Mouse (Mus musculus) regulatory T cell (primary cell): ENCODE measurements around the gene Sema4f.

Experiments
- in situ Hi-C: fragments of 300-600 bp; cut with MboI, MseI; formaldehyde crosslinking; loops from one replicate; pipeline ENCODE4 v1.15.1; 2025; ENCODE audit warnings: high pct_unique_total_duplicates

The Sema4f gene

DNA sequence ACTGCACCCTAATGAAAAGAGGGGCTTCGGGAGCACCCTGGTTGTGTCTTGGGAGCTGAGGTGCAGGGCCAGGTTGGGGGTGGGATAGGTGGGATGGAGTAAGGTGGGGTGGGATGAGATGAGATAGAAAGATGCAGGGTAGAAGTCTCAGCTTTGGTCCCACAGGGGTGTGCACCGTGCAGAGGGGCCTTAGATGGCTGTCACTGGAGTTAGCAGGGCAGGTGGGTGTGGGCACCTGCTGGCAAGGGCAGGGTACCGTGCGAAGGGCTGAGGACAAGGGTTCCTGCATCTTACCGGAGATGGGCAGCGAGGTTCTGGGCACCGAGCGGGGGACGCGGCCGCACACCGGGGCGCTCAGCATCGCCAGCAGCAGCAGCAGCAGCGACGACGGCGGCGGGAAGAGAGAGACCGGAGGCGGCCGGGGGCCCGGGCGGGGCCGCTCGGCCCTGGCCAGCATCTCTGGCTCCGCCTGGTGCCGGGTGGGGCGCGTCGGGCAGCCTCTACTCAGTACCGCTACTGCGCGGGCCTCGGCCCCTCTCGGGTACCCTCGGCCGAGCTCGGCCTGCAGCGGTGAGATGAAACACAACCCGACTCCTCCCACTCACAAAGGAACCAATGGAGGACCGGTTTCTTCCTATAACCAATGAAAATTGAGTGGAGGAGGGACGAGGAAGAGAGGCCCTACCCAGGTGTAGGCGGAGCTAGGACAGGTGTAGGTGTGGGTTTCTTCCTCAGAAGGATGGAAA is at the start of gene Sema4f:
TSS of gene Sema4f (minus strand) at position 603 of the 746 bp plus-strand sequence.
- in situ Hi-C loops: no loop called here

DNA sequence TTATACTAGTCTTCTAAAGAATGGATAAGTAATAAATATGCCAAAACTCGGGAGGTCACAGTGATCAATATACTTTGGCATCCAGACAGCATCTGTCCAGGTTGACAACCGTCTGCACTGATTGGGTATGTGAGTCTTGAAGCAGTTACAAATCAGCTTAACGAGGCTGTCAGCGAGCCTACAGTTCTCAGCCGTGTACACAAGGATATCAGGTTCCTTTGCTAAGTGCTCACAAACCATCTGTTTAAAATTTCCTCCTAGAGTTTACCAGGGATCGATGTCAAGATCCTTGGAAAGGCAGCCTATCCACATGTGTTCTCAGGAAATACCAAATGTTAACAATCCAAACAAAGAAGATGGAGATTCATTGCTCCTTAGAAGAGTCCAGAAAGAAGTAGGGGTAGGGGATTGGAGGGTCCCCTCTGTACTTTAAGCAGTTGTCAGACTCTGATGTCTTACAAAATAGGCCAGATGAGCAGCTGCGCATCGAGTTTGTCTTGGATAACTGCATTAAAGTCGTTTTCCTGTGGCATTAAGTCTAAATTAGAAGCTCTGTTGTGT is 47.9 kb upstream of the Sema4f start:
- in situ Hi-C loops: no loop called here

DNA sequence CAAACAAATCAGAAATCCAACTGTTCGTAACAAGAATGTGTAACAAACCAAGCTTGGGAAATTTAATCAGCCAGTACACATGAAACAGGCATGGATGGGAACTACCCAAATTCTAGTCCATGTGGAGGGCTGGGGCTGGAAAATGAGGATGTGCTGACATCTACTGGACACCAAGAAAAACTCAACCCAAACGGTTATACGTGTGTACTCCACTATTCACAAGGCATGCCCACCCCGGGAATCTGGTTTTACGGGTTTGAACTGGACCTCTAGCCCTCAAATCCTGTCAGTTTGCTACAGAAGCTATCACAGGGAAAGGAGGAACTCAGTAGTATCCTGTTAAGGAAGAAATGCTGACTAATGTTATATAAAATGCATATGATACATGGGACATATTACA is 31.5 kb upstream of the Sema4f start:
- in situ Hi-C loops: no loop called here

DNA sequence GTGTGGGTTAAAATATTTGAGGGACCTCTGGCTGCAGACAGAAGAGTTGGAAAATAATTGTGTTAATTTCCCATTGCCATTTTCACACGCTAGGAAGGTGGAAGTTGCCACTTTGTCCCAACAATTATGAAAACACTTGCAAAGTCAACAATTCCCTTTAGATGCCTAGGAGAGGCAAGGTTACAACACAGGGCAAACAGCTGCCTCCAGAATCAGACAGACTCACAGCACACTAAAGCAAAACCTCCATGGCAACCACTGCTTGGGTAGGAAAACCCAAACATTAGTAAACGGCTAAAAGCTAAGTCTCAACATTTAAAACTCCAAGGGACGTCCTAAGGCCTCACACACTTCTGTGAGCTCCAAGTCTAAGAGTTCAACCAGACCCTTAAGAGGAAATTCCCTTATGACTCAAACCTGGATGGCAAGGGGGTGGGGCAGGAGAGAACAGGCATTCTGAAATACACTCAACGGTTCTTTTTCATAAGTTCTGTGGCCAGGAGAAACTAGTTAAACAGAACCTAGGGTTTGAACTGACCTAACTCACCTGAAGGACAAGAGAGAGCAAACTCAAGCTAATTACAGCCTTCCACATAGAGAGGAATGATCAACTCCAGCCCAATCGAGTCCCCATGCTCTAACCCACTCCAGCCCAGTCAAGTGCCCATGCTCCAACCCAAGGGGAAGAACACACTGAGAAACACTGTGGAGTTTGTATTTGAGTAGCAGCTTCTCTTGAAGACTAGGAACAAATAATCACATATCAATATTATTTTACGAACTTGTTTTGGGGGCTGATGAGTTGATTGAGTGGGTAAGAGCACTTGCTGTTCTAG is 29.9 kb upstream of the Sema4f start:
- in situ Hi-C loops: loop anchor here (5.0 kb wide), 1 partner anchor 52 kb away; no protein-coding TSS in a partner anchor

DNA sequence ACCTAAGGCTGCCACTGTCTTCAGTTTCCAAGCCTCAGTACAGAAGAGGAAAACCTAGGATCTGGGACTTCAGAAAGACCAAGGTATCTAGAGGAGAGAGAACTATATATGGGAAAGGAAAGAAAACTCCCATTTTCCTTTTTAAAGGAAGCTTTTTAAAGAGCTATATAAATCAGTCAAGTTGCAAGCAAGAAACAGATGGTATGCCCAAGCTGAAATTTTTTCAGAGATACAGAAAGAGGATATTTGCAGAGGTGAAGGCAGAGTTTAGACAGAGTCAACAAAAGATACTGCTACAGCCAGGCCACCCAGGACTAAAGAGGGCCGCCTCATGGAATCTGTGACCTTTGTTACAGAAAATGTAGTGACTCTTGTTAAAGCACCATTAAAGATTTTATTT is 22.1 kb upstream of the Sema4f start:
- in situ Hi-C loops: no loop called here

DNA sequence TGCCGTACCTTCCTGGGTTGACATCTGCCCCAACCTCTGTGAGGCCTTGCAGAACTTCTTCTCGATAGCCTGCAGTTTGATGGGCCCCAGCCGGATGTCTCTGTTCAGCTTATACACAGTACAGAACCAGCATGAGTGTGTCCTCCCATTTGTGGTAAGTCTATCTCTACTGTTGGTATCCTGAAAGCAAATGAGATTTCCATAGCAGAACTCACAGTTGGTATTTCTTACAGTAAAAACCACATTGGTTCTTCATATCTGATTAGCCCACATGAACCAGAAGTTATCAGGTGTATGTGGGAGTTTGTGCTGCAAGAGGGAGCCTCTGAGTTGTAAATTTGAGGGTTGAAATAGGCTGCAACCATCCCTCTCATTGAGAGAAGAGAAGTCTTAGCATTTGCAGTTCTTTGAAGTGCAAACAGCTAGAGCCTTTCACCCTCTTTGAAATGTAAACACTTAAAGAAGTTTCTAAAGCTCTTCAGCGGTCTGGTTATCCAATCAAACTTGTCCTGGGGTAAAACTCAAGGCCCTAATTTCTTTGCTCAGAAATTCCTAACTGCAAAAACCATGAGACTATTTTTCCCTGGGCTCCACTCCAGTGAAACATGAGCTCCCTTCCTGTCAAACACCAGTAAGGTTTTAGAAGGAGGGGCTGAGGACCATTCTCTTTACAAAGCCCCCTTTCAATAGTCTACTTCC is 17.1 kb upstream of the Sema4f start:
- in situ Hi-C loops: no loop called here

DNA sequence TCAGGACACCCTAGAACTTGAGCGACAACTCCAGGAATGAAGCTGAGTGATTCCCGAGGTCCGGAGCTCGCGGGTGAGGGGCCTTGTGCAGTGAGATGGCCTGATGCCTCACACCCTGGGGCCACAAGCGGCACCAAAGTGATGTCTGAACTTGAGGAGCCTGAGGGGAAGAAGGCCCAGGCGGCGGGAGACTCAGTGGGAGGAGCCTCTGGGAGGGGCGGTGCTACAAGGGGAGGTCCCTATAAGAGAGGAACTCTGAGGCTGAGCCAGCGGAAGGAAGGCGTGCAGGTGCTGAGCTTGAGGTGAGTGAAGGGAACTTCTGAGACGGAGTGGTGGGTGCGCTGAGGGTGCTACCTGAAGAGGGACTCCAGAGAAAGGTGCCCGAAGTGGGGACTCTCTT is 7.1 kb upstream of the Sema4f start, which contains the start of gene M1ap:
TSS of gene M1ap (plus strand) at position 252 of the 400 bp plus-strand sequence.
- in situ Hi-C loops: no loop called here

DNA sequence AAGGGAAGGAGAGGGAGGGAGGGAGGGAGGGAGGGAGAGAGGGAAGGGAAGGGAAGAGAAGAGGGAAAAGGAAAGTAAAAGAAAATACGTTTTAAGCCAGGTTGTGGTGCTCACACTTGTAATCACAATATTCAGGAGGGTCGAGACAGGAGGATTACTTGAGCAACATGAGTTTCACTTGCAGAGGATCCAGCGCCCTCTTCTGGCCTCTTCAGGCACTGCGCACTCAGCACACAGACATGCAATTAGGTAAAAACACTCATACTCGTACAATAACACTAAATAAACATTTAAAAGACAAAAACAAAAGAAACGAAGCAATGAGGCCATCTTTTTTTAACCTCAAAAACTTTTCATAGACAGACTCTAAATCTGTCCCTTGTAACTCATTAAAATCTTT is 6.2 kb upstream of the Sema4f start:
- in situ Hi-C loops: no loop called here

DNA sequence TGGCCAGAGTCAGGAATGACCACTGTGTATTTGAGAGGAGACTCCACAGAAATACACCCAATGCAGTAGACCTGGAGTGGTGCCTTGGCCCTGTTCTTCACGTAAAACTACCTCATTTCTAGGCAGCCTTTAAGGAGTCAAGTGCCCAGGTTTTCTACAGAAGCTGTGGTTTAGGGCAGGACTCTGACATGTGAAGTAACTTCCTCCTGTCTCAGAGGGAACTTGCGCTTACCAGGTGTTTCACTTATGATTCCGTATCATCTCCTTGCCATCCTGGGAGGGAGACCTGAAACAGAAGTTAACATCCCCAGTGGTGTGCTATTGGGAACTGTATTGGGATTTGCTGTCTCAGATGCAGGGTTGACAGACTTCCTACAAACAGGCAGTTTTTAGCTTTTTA is 1.2 kb upstream of the Sema4f start:
- in situ Hi-C loops: no loop called here

DNA sequence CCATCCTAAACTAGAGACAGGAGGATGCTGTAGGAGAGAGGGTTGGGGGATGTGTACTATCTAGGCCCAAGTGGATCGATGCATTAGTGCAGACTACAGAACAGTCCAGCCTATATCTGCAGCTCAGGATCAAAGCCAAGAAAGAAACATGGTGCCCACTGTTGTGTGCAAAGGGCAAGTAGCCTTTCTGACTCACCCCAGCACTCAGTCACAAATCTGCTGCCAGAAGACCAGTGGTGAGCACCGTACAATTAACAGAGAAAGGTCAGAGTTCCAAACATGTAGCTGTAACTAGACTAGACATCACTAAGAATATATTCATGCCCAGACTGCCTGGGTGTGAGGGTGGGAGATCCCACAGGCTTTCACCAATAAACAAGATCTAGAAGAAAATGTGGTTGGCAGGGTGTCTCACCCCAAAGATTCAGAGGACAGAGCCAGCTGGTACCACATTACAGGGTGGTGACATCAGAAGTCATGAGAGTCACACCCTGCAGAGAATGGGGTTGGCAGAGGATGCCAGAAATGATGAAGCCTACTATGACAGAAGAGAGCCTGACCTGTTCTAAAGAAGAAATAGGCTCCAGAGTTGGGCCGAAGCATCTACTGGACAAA is 4.8 kb downstream of the Sema4f start:
- in situ Hi-C loops: no loop called here

DNA sequence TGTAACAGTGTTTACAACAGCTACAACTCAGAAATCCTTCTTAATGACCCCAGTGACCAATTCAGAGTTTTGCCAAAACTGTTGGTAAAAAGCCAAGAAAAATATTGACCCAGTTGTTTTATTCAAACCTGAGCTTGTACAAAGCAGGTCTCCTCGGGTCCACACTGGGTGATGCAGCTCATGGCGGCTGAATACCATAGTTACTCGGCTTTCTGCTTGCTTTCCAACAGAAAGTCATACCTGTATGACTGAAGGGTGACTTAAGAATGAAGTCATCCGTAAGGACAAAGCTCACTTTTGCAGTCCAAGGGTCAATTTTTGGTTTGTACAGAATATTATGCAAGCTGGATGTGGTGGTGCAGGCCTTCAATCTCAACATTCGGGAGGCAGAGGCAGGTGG is 12.0 kb downstream of the Sema4f start:
- in situ Hi-C loops: no loop called here

DNA sequence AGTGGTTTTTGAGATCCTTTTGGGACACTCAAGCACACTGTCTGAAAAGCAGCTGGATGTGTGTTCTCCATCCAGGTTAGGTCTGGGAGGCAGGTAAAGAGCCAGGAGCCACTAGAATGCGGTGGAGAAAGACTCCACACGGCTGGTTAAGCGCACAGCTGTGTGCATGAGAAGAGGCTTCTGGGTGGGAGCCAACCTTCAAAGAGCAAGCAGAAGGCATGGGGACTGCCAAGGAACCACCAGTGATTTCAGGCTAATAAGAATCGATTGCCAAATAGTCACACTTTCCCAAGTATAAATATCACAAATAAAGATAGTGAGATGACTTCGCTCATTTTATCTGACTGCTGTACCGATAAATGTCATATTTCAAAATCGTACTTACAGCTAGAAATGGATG is 13.0 kb downstream of the Sema4f start:
- in situ Hi-C loops: no loop called here

DNA sequence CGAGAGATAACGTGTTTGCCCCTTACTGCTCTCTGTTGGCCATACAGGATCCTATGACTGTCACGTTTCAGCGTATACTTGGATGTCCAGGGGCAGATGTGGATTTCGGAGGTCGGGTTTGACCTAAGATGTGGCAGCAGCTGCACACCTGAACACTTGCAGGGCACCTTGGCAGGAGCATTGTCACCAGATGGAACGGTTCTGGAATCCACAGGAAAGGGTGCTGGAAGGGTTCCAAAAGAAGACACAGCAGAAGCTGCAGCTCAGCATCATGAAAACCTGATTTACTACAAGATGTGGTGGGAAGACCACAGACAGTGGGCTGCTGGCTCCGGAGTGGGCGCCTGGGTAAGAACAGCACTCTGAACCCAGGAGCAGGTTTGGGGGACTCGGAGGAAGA is 13.5 kb downstream of the Sema4f start:
- in situ Hi-C loops: no loop called here

DNA sequence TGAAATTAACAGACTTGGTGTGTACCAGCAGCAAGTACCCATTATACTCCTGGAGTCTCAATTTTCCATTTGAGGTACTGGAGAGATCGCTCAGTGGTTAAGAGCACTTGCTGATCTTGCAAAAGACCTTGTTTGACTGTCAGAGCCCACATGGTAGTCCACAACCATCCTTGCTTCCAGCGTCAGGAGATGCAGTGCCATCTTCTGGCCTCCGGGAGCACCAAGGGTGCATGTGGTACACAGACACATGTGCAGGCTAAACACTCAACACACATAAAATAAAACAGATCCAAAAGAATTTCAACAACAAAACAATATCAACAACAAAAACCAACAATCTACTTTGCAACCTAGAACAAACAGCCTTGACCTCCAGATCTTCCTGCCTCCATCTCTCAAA is 14.6 kb downstream of the Sema4f start:
- in situ Hi-C loops: no loop called here

DNA sequence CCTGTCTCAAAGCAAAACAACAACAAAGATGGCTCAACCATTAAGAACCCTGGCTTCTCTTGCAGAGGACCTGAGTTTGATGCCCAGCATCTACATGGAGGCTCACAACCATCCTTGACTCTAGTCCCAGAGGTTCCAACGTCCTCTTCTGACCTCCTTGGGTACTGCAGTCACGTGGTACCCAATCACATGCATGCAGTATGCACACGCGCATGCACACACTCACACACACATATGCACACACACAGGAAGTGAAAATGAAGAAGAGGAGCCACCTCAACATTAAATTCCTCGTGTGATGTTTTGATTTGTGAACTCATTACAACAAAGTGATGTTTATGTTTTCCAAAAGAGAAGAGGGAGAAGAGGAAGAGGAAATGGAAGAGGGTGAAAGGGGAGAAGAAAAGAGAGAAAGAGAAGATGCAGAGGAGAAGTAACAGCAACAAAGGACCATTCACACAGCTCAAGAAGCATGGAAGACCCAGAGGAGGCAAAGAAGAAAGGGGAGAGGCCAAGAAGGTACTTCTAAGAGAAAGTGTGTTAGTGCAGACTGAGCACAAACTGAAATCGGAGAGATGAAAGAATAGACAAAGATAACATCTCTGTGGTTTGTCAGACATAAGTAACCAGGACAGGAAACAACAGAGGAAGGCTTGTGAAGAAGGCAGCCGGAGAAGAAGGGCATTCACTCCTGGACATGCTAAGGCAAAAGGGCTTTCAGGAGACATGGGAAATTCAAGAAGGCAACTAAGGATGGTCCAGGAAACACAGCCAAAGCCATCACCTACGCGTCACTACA is 17.9 kb downstream of the Sema4f start:
- in situ Hi-C loops: no loop called here

DNA sequence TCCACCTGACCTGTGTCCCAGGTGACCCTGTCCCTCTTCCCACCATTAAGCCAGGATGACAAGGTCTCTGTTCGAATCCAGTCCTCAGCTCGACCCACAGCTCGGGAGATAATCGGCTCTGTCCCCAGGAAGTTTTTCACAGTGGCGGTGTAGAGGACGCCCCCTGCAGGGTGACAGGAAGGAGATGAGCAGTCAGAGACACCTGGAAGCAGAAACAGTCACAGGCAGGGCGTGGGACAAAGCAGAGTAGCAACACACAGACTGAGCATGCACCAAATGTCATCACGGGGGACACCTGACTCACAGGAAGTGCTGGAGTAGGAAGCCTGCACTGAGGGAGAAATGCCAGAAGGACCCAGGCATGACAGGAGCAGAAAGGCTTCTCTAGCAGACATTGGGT is 20.0 kb downstream of the Sema4f start:
- in situ Hi-C loops: loop anchor here (5.0 to 10.0 kb wide), 2 partner anchors 48 to 355 kb away; no protein-coding TSS in a partner anchor

DNA sequence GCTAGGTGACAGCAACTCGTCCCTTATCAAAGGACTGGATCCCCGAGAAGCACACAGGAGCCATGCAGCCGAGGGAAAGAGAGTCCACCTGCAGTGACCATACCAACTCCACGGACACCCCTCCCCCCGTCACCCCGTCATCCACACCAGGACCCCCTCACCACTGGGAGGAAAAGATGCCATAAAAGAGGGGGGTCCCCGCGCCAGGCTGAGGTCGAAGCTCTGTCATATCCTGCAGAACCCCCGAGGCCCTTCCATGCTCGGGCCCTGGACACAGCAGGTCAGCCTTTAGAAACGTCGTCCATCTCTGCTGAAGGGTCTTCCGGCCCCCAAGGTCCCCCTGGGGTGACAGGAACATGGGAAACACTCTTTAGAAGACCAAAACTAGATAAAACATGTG is 21.2 kb downstream of the Sema4f start:
- in situ Hi-C loops: loop anchor here (5.0 to 10.0 kb wide), 2 partner anchors 49 to 356 kb away; no protein-coding TSS in a partner anchor

DNA sequence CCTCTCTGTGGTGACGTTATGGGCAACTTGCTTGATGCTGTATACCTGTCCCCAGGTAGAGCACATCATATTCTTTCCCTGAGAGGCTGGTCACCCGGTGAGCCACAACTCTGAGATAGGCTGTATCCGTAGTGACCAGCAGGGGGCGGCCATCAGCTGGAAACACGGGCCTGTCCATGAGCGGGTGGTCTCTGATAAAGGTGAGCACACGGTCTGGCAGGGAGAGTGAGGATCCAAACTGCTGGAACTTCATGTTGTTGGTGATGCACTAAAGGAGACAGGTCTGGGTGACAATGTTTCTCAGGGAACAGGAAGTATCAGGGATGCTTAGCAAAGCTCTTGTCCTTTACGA is 21.8 kb downstream of the Sema4f start:
- in situ Hi-C loops: loop anchor here (5.0 to 10.0 kb wide), 2 partner anchors 50 to 357 kb away; no protein-coding TSS in a partner anchor

DNA sequence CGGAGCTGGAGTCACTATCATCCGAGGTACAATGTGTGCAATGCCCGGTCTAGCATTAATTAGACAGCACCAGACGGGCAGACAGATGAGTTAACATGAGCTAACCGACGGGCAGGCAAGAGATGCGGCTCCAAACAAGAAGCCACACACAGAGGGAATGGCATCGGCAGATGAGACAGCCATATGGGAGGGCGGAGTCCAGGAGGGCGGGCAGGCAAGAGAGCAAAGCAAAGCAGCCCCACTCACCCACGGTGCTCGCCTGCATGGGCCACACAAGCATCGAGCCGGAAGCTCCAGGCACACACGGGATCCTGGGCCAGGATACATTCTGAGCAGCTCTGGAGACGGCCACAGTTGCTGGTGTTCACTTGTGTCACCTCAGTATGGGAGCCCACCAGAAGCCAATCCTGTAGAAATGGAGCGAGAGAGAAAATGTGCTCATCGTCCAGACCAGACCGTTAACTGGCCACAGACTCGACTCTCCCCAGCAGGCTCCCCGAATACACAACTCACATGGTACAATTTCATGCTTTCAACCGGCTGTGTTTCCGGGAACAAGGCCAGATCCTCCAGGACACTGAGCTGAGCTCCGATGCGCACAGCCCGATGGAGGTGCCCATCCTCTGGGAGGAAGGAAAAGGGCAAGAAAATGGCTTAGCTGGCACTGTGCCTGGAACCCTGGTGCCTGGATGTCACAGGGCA is 22.3 kb downstream of the Sema4f start:
- in situ Hi-C loops: loop anchor here (5.0 to 10.0 kb wide), 2 partner anchors 50 to 358 kb away; no protein-coding TSS in a partner anchor

DNA sequence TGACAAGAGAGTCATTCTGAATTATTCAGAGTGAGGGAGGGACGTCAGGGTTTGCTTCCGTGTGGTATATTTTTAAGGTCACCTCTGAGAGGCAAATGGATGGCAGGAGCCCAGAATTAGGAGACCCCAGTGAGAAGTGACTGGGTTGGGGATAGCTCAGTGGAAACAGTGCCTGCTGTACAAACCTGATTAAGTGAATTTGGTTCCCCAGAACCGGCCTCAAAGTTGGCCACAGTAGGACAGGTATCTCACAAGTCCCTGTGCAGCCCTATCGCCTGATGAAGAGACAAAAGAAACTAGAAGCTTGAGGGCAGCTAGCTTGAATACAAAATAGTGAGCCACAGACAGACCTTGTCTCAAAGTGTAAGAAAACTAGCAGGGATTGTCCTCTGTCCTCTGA is 23.1 kb downstream of the Sema4f start:
- in situ Hi-C loops: loop anchor here (5.0 to 10.0 kb wide), 2 partner anchors 51 to 358 kb away; no protein-coding TSS in a partner anchor
